Mouse (Mus musculus) heart, embryonic 12.5 days (tissue): Measurements from ENCODE around the gene Dennd2a. TPM values are rescaled to one million over a fixed set of nuclear protein-coding genes. Genes with fewer than 3 reads are reported as not detected.
"Not testable (repeated sequence)": the region's sequence is repeated elsewhere in the genome, so short reads cannot be mapped to it uniquely, and the experiment has no call there.

ENCODE experiments used
- ATAC-seq: fragments of 200-750 bp; cut with Nextera tagmentation; 2 replicates; pipeline ENCODE4 v1.8.0; 2017; ENCODE audit warnings: moderate TSS enrichment, moderate library complexity; ENCODE audit not compliant: insufficient number of reproducible peaks, low FRiP score
- H3K27ac ChIP-seq: fragments of 300-500 bp; sonication (generic); 2 replicates; pipeline ENCODE4 v1.5.1; 2016; ENCODE audit warnings: mild to moderate bottlenecking, moderate library complexity; ENCODE audit not compliant: poor library complexity, severe bottlenecking
- H3K27me3 ChIP-seq: fragments of 300-500 bp; sonication (generic); replicated peaks from 2 replicates; pipeline ENCODE4 v1.6.1; 2016; ENCODE audit warnings: mild to moderate bottlenecking, moderate library complexity
- H3K36me3 ChIP-seq: fragments of 300-500 bp; sonication (generic); 2 replicates; pipeline ENCODE4 v1.6.1; 2016; ENCODE audit warnings: mild to moderate bottlenecking, moderate library complexity
- H3K4me1 ChIP-seq: fragments of 300-500 bp; sonication (generic); replicated peaks from 2 replicates; pipeline ENCODE4 v1.6.1; 2016; ENCODE audit warnings: mild to moderate bottlenecking
- H3K4me2 ChIP-seq: fragments of 300-500 bp; sonication (generic); 2 replicates; pipeline ENCODE4 v1.6.1; 2016; ENCODE audit warnings: mild to moderate bottlenecking, moderate library complexity
- H3K4me3 ChIP-seq: fragments of 300-500 bp; sonication (generic); 2 replicates; pipeline ENCODE4 v1.5.1; 2016; ENCODE audit warnings: mild to moderate bottlenecking
- H3K9ac ChIP-seq: fragments of 300-500 bp; sonication (generic); 2 replicates; pipeline ENCODE4 v1.6.1; 2016; ENCODE audit warnings: mild to moderate bottlenecking, moderate library complexity
- H3K9me3 ChIP-seq: fragments of 300-500 bp; sonication (generic); replicated peaks from 2 replicates; pipeline ENCODE4 v1.6.1; 2016; ENCODE audit warnings: mild to moderate bottlenecking, moderate library complexity
- WGBS: fragments of 180-500 bp; shearing (Covaris S2); methylation state at CpG from one replicate; pipeline ENCODE4 v1.1.7; 2016; 5-methylcytosine and 5-hydroxymethylcytosine counted together
- polyA plus RNA-seq: library from polyadenylated mRNA; unstranded; fragments of >200 nt; fragmentation: Nextera tagmentation; extraction: Ambion mirVana; gene quantifications from 2 replicates; pipeline ENCODE4 v1.2.1, GENCODE M21; 2016

Gene Dennd2a
- polyA plus RNA-seq, 1 experiment from 2014 or later: 26.8 TPM

DNA sequence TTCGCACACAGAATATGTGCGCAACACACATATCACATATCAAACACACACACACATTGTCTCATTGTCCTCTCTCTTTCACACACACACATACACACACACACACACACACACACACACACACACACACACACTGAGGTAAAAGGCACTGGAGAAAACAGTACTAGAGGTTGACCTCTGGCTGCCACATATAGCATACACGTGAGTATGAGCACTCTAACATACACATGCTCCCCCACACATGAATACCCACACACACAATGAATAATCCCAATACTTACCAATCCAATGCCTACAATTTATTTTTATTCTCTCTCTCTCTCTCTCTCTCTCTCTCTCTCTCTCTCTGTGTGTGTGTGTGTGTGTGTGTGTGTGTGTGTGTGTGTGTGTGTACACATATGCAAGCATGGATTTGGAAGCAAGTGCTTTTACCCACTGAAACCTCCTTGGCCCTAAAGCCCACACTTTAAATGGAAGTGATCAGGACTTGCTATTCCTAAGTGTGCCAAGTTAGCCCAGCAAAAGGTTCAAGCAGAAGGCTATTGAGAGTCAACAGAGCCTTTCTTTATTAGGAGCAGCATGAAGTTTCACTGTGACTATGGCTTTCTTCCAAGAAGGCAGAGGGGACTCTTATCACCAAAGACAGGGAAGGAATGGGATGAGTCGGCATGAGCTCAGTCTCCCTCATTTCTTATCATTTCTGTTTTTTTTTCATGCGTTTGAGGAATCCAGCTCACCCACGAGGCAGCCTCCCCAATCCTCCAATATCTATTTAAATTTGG, 128.5 kb downstream of the Dennd2a start:
- ATAC-seq: peak; percentile 79
- H3K27ac ChIP-seq: 0 out of 2 replicates have a peak overlapping the region, but pooled peaks have one; percentile 23

DNA sequence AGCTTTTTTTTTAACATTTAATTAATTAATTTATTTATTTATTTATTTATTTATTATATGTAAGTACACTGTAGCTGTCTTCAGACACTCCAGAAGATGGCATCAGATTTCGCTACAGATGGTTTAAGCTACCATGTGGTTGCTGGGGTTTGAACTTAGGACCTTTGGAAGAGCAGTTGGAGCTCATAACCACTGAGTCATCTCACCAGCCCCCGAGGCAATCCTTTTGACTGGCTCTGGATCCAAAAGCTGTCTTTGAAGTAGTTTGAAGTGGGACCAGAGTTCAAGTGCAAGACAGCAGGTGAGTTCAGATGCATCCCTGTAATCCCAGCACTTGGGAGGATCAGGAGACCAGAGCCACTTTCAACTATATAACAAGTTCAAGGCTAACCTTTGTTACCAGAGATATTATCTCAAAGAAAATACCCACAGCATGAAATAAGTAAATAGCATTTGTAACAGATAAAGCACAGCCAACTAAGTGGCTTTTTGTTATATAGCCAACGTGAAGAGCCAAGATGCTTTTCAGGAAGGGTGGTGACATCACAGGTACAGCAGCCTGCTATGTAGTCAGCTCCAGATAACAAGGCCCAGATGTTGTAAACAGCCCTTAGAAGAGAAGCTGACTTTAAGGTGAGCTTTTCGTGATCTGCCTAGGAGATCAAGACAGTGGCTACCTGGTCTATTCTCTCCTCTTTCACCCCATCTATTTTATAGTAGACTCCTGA, 130.2 kb downstream of the Dennd2a start:
- ATAC-seq: 0 out of 2 replicates have a peak, but pooled peaks have one; percentile 37
- Histone ChIP-seq H3K4me1 (no peaks in the 10 kb centered on the region), H3K27me3 (peaks cover 8% of the 10 kb centered on the region), H3K27ac (no peak overlapping the region), H3K9ac (no peak overlapping the region), H3K36me3 (no peaks in the 10 kb centered on the region), H3K4me3 (no peak overlapping the region), H3K9me3 (no peaks in the 10 kb centered on the region), H3K4me2 (no peak overlapping the region)
- WGBS: 72% methylated on average over 4 of the region's 4 CpGs

More for the DNA sequence above, 128.5 kb downstream of the Dennd2a start:
- H3K4me3 ChIP-seq: no peak overlapping the region
- 49% methylated on average over 6 of the region's 6 CpGs for WGBS
- H3K4me2 ChIP-seq: no peak overlapping the region
- no peaks in the 10 kb centered on the region for H3K27me3 ChIP-seq
- H3K4me1 ChIP-seq: no peaks in the 10 kb centered on the region
- no peak overlapping the region for H3K9ac ChIP-seq
- H3K36me3 ChIP-seq: no peaks in the 10 kb centered on the region
- no peaks in the 10 kb centered on the region for H3K9me3 ChIP-seq

DNA sequence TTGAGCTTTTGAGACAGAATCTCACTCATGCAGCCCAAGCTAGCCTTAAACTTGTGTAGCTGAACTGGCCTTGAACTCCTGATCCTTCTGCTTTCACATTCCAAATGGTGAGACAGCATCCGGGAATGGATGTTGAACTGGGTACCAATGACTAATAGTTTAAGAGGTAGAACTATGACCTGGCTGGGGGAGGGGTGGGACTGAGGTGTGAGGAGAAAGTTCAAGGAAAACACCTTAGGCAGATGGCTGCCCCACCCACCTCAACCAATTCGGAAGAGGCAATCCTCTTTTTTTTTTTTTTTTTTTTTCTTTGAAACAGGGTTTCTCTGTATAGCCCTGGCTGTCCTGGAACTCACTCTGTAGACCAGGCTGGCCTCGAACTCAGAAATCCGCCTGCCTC, 130.9 kb downstream of the Dennd2a start:
- H3K4me3 ChIP-seq: no peak overlapping the region
- H3K27ac ChIP-seq: no peak overlapping the region
- no peak overlapping the region for H3K9ac ChIP-seq
- ATAC-seq: no peak
- H3K4me2 ChIP-seq: no peak overlapping the region
- no peaks in the 10 kb centered on the region for H3K9me3 ChIP-seq
- peaks cover 13% of the 10 kb centered on the region for H3K27me3 ChIP-seq
- no peaks in the 10 kb centered on the region for H3K36me3 ChIP-seq
- no peaks in the 10 kb centered on the region for H3K4me1 ChIP-seq
- 77% methylated on average over 4 of the region's 4 CpGs for WGBS

DNA sequence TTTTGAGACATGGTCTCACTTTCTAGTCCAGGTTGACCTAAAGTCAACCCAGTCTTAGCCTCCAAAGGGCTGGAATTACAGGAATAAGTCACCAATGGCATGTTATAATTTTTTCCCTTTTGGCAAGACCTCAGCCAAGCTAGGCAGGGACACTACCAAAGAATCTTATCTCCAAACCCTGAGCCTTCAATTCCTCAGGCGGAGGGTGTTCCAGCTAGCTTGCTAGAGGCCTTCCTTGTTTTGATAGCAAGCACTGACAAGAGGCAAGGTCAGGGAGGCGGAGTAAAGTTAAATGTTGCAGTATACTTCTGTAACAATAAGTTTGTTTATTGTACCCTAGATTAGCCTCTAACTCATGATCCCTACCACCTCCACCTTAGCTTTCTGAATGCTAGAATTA, 132.5 kb downstream of the Dennd2a start:
- Histone ChIP-seq H3K9me3 (no peaks in the 10 kb centered on the region), H3K27ac (no peak overlapping the region), H3K4me3 (no peak overlapping the region), H3K4me2 (no peak overlapping the region), H3K36me3 (no peaks in the 10 kb centered on the region), H3K27me3 (peaks cover 22% of the 10 kb centered on the region), H3K4me1 (no peaks in the 10 kb centered on the region), H3K9ac (no peak overlapping the region)
- WGBS: 56% methylated on average over 2 of the region's 2 CpGs
- no peak for ATAC-seq

DNA sequence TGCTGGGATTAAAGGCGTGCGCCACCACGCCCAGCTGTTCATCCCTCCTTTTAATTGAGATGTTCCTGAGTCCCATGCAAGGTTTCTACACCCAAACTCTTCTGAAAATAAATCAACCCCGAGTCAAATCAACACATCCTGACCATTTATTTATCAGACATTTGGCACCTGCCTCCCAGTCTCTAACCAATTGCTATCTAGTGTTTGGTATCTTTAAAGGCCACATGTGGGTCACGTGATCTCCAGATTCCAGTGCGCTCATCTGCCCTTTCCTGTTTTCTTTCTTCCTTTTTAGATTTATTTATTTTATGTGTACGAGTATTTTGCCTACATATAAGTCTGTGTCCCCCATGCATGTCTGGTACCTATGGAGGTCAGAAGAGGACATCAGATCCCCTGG, 134.0 kb downstream of the Dennd2a start:
- H3K4me1 ChIP-seq: 0 out of 2 replicates have a peak, but pooled peaks cover 7% of the 10 kb centered on the region
- no peak overlapping the region for H3K27ac ChIP-seq
- no peak for ATAC-seq
- WGBS: 78% methylated on average over 7 of the region's 7 CpGs
- H3K4me3 ChIP-seq: no peak overlapping the region
- no peak overlapping the region for H3K9ac ChIP-seq
- no peaks in the 10 kb centered on the region for H3K36me3 ChIP-seq
- H3K27me3 ChIP-seq: peaks cover 22% of the 10 kb centered on the region
- H3K4me2 ChIP-seq: no peak overlapping the region
- no peaks in the 10 kb centered on the region for H3K9me3 ChIP-seq

DNA sequence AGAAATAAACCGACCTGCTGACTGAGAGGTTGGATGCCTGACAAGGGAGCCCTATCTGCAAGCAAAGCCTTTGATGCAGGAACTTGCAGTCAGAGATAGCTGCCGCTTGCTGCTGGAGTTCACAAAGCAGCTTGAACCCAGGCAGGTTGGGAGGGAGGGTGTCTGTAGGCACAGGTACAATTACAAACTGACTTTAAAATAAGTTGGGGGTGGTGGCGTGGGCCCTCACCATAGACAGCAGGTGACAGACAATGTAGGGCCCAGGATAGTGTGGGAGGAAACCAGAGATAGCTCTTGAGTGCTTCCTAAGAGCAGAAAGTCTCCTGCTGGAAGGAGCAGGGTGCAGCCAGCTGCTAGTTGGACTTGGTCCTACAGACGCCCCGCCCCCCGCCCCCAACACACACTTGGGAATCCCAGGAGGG, 134.5 kb downstream of the Dennd2a start:
- H3K9me3 ChIP-seq: no peaks in the 10 kb centered on the region
- H3K4me2 ChIP-seq: no peak overlapping the region
- H3K27me3 ChIP-seq: peaks cover 25% of the 10 kb centered on the region
- no peak overlapping the region for H3K9ac ChIP-seq
- no peak overlapping the region for H3K27ac ChIP-seq
- no peak for ATAC-seq
- WGBS: 53% methylated on average over 6 of the region's 6 CpGs
- H3K4me1 ChIP-seq: 0 out of 2 replicates have a peak, but pooled peaks cover 7% of the 10 kb centered on the region
- no peaks in the 10 kb centered on the region for H3K36me3 ChIP-seq
- no peak overlapping the region for H3K4me3 ChIP-seq

DNA sequence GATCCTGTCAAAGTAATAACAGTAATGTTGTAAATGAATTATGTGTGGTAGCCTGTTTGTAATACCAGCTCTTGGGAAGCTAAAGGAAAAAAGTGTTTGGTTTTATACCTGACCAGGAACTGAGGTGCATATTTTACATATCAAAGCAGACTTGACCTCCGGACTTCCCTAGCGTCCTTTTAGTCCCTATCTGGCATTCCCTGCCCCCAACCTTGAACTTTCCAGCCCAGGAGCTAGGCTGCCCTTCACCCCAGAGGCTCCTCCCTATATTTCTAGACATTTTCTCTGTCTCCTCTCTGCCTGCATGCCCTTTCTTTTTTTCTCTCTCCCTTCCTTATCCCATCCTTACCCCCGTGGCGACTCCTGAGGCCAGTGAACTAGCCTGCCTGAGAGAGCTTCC, 136.8 kb downstream of the Dennd2a start:
- 0 out of 2 replicates have a peak overlapping the region, but pooled peaks have one; percentile 85 for H3K4me2 ChIP-seq
- no peak overlapping the region for H3K27ac ChIP-seq
- no peak for ATAC-seq
- H3K27me3 ChIP-seq: peaks cover 35% of the 10 kb centered on the region
- no peak overlapping the region for H3K9ac ChIP-seq
- no peaks in the 10 kb centered on the region for H3K9me3 ChIP-seq
- 34% methylated on average over 4 of the region's 4 CpGs for WGBS
- peak overlapping the region; percentile 99; the same call in 1 of the 2 replicates for H3K4me3 ChIP-seq
- 0 out of 2 replicates have a peak, but pooled peaks cover 7% of the 10 kb centered on the region for H3K4me1 ChIP-seq
- H3K36me3 ChIP-seq: no peaks in the 10 kb centered on the region

DNA sequence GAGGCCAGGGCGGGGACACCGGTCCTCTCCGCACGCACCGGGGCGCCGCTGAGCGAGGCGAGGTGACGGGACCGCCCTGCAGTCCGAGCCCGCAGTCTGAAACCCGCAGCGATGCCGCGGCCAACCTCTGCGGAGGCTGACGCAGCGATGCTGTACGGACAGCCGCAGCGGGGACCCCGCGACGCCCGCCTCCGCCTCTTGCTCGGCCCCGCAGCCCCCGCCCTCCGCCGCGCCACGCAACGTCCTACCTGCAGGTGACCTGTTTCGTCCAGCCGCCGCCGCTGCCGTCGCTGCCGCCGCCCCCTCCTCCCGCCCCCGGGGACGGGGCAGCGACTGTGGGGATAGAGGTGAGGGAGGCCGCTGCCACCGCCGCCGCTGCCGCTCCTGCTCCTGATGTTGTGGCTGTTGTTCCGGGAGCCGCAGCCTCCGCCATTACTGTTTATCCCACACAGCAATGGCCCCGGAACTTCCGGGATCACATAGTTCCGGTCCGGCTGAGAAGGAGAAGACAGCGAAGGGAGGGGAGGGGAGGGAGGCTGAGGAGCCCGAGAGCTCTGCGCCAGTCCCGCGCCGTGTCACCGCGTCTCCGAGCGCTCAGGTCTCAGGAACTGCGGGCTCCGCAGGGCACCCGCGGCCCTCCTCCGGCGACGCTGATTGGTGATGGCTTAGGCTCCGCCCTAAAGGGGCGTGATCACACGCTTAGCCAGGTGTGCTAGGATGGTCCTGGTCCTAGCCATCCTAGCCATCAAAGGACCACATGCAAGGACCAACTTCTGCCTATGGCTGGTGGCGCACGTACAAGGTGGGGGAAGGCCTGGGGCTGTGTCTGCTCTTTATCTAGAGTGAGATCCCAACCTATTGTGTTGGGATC, 137.6 kb downstream of the Dennd2a start, which contains the start of gene Mkrn1:
Gene Mkrn1 (minus strand): TSS at position 612 of the 871 bp plus-strand sequence.
- peak; percentile 93 for ATAC-seq
- H3K27me3 ChIP-seq: peaks cover 35% of the 10 kb centered on the region

DNA sequence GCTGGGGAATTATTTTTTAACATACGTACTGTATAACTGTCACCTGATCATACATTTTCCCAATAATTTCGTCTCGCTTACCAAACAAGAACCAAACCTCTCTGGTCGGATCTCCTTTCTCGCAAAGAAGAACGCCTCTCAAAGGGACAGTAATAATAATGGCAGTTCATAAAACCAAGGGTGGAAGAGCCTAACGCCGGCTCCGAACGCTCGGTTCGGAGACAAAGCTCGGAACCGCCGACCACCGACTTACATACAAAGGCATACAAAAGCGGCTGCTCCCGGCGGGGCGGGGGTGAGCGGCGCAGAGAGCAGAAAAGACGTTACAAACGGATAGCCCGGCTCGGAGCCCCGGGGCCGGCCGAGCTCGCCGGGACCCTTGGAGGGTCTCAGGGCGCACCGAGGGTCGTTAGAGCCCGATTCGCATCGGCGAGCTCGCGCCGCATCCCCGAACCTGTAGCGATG, 138.2 kb downstream of the Dennd2a start:
- Histone ChIP-seq H3K4me3 (peak overlapping the region; percentile 99), H3K36me3 (no peaks in the 10 kb centered on the region), H3K4me2 (peak overlapping the region; percentile 85), H3K4me1 (0 out of 2 replicates have a peak, but pooled peaks cover 7% of the 10 kb centered on the region), H3K27me3 (peaks cover 35% of the 10 kb centered on the region), H3K9me3 (no peaks in the 10 kb centered on the region), H3K27ac (peak overlapping the region; percentile 72; the same call in 1 of the 2 replicates), H3K9ac (peak overlapping the region; percentile 81)
- 0 out of 2 replicates have a peak, but pooled peaks have one; percentile 1 for ATAC-seq
- WGBS: under 1% methylated on average over 38 of the region's 43 CpGs

More for the DNA sequence above, 137.6 kb downstream of the Dennd2a start, which contains the start of gene Mkrn1:
- WGBS: 0% methylated on average over 82 of the region's 82 CpGs
- 0 out of 2 replicates have a peak, but pooled peaks cover 7% of the 10 kb centered on the region for H3K4me1 ChIP-seq
- peak within 1 kb of the TSS; percentile 99 for H3K4me3 ChIP-seq
- no peaks in the 10 kb centered on the region for H3K36me3 ChIP-seq
- H3K9me3 ChIP-seq: no peaks in the 10 kb centered on the region
- peak within 1 kb of the TSS; percentile 72 for H3K27ac ChIP-seq
- peak within 1 kb of the TSS; percentile 81 for H3K9ac ChIP-seq
- peak within 1 kb of the TSS; percentile 85 for H3K4me2 ChIP-seq

DNA sequence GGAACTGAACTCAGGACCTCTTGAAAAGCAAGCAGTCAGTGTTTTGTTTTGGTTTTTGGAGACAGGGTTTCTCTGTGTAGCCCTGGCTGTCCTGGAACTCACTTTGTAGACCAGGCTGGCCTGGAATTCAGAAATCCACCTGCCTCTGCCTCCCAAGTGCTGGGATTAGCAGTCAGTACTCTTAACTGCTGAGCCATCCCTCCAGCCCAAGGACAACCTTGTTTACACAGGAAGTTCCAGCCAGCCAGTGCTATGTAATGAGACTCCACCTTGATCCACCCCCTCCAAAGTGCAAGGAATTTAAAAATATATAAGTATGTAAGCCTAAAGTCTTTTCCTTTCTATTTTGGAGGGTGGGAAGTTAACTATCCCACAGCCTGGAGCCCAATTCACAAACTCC, 141.0 kb downstream of the Dennd2a start:
- peaks cover 21% of the 10 kb centered on the region for H3K27me3 ChIP-seq
- not testable (repeated sequence) for ATAC-seq, H3K9me3 ChIP-seq, H3K36me3 ChIP-seq, H3K9ac ChIP-seq, H3K27ac ChIP-seq, H3K4me1 ChIP-seq, H3K4me2 ChIP-seq, H3K4me3 ChIP-seq
